Mouse (Mus musculus) brain, embryonic 14.5 days (tissue): ENCODE results near the gene Nek6.

ENCODE experiments used
- CTCF ChIP-seq: fragments of 200-500 bp; IDR thresholded peaks from 2 replicates; pipeline ENCODE4 v1.5.1; 2012; ENCODE audit warnings: inconsistent platforms, mild to moderate bottlenecking, moderate library complexity, borderline replicate concordance; ENCODE audit not compliant: insufficient read depth, insufficient read length; ENCODE audit errors: extremely low read depth
- POLR2A ChIP-seq: fragments of 200-500 bp; IDR thresholded peaks from 2 replicates; pipeline ENCODE4 v1.6.1; 2012; ENCODE audit warnings: mild to moderate bottlenecking, inconsistent platforms, borderline replicate concordance; ENCODE audit not compliant: poor library complexity, insufficient read depth, insufficient read length, severe bottlenecking; ENCODE audit errors: extremely low read depth

- TF ChIP-seq CTCF = no peak
- no peak for TF ChIP-seq POLR2A
These were observed 49.1 kb upstream of the Nek6 start for GRCm38 (mm10) chr2:38462323-38462722.
